ENCODE assay signal across 8 mouse cellular contexts in the genomic region with DNA sequence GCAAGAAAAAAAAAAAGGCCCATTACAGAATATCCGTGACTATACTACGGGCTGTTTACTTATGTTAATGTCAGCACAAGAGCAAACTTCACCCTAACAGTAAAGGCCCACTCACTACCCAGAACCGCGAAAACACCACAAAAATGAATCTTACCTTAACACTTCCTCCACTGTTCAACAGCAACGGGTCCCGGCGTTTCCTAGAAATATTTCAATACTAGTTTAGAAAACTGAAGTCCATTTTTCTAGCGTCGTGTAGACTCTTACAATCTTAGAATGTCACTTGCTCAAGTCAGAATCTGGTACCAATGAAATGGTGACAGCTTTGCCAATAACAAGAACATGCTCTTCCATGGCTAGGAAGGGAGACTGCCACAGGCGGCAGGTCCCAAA.
A peak's percentile ranks its signal among the peaks of the same experiment; 100 is the strongest.
DNase-seq lines count a peak whose midpoint lies in the region; ATAC-seq and TF ChIP-seq lines count a peak whose summit lies in the region.

No protein-coding gene starts in this region.

- peak; percentile 35 for DNase-seq in lung, postnatal 0 days (ENCODE audit: low spot score)
- no peak for DNase-seq in lung, postnatal 25 days (ENCODE audit: low spot score)
- no peak for DNase-seq in limb, embryonic 11.5 days (ENCODE audit: low spot score)
- no peak for DNase-seq in embryo, embryonic 10.5 days (ENCODE audit: low spot score)

- WGBS in lung, postnatal 0 days, result 2% methylated on average over 10 of the region's 10 CpGs
- 0% methylated on average over 10 of the region's 10 CpGs for WGBS in embryonic facial prominence, embryonic 15.5 days
- under 1% methylated on average over 10 of the region's 10 CpGs for WGBS in limb, embryonic 11.5 days
- under 1% methylated on average over 10 of the region's 10 CpGs for WGBS in small intestine, adult 2 months

- peak overlapping the region; percentile 90 for H3K27ac ChIP-seq in lung, postnatal 0 days (ENCODE audit: low read length)
- peak overlapping the region; percentile 83 for H3K27ac ChIP-seq in embryonic facial prominence, embryonic 15.5 days (replicated peaks)
- H3K27ac ChIP-seq in limb, embryonic 11.5 days (replicated peaks; ENCODE audit: low read depth, low read length), result no peak overlapping the region; the same call in 1 of the 2 replicates
- peak overlapping the region; percentile 60 for H3K27ac ChIP-seq in small intestine, adult 2 months (ENCODE audit: insufficient read depth, low read depth, low read length)

- TF ChIP-seq CTCF in lung, postnatal 0 days (IDR thresholded peaks at IDR 0.05), result no peak
- TF ChIP-seq CTCF in small intestine, adult 2 months (IDR thresholded peaks at IDR 0.05; ENCODE audit: extremely low read depth, insufficient read length, insufficient replicate concordance, low read depth, low read length), result no peak

- ATAC-seq in lung, postnatal 0 days, result no peak
- ATAC-seq in embryonic facial prominence, embryonic 15.5 days (ENCODE audit: insufficient number of reproducible peaks, low FRiP score, low TSS enrichment, low read depth), result no peak
- ATAC-seq in limb, embryonic 11.5 days (ENCODE audit: insufficient number of reproducible peaks, low FRiP score, low TSS enrichment, low read depth), result no peak
- ATAC-seq in CD4-positive, CD25-positive, alpha-beta regulatory T cell, adult 4 months, result no peak
- ATAC-seq in granulocyte monocyte progenitor cell, adult 5-6 weeks (replicated peaks; ENCODE audit: poor library complexity, severe bottlenecking), result no peak

- peak overlapping the region; percentile 56 for H3K4me2 ChIP-seq in lung, postnatal 0 days (replicated peaks; ENCODE audit: low read depth, low read length)
- H3K4me2 ChIP-seq in embryonic facial prominence, embryonic 15.5 days (replicated peaks), result peak overlapping the region; percentile 53
- H3K4me2 ChIP-seq in limb, embryonic 11.5 days (ENCODE audit: low read depth, severe bottlenecking), result peak overlapping the region; percentile 69

- no peaks in the 10 kb centered on the region for H3K36me3 ChIP-seq in lung, postnatal 0 days (ENCODE audit: insufficient read depth, low read length)
- H3K36me3 ChIP-seq in embryonic facial prominence, embryonic 15.5 days, result peaks cover 7% of the 10 kb centered on the region; the same call in 1 of the 2 replicates
- H3K36me3 ChIP-seq in limb, embryonic 11.5 days (ENCODE audit: control insufficient read depth, insufficient read depth, low read length), result no peaks in the 10 kb centered on the region; the same call in 1 of the 2 replicates
- H3K36me3 ChIP-seq in small intestine, adult 2 months (ENCODE audit: control insufficient read depth, insufficient read depth, low read length), result peaks cover 8% of the 10 kb centered on the region

- peak overlapping the region; percentile 61 for H3K9ac ChIP-seq in lung, postnatal 0 days (replicated peaks; ENCODE audit: low read depth)
- H3K9ac ChIP-seq in embryonic facial prominence, embryonic 15.5 days, result peak overlapping the region; percentile 81
- H3K9ac ChIP-seq in limb, embryonic 11.5 days (ENCODE audit: low read length), result peak overlapping the region; percentile 69

- H3K27me3 ChIP-seq in lung, postnatal 0 days (replicated peaks; ENCODE audit: insufficient read depth, low read length), result no peaks in the 10 kb centered on the region
- H3K27me3 ChIP-seq in embryonic facial prominence, embryonic 15.5 days, result no peaks in the 10 kb centered on the region
- H3K27me3 ChIP-seq in limb, embryonic 11.5 days (ENCODE audit: control insufficient read depth, insufficient read depth, low read length), result no peaks in the 10 kb centered on the region
- no peaks in the 10 kb centered on the region for H3K27me3 ChIP-seq in small intestine, adult 2 months (ENCODE audit: control insufficient read depth, insufficient read depth, low read length)

- no peak for TF ChIP-seq POLR2A in small intestine, adult 2 months (IDR thresholded peaks at IDR 0.05; ENCODE audit: low read depth, low read length)

- no peaks in the 10 kb centered on the region for H3K4me1 ChIP-seq in lung, postnatal 0 days (ENCODE audit: insufficient read depth, low read depth, low read length)
- peaks cover 20% of the 10 kb centered on the region for H3K4me1 ChIP-seq in embryonic facial prominence, embryonic 15.5 days
- peaks cover 3% of the 10 kb centered on the region; the same call in 1 of the 2 replicates for H3K4me1 ChIP-seq in limb, embryonic 11.5 days (ENCODE audit: control insufficient read depth, insufficient read depth, low read length)
- no peaks in the 10 kb centered on the region for H3K4me1 ChIP-seq in small intestine, adult 2 months (ENCODE audit: control insufficient read depth, insufficient read depth, insufficient read length, low read length)

- peak overlapping the region; percentile 66 for H3K4me3 ChIP-seq in lung, postnatal 0 days (ENCODE audit: low read depth, low read length)
- peak overlapping the region; percentile 75 for H3K4me3 ChIP-seq in embryonic facial prominence, embryonic 15.5 days (replicated peaks)
- H3K4me3 ChIP-seq in limb, embryonic 11.5 days (ENCODE audit: low read depth, low read length), result peak overlapping the region; percentile 89
- peak overlapping the region; percentile 75 for H3K4me3 ChIP-seq in small intestine, adult 2 months (ENCODE audit: low read depth, low read length)

- no peaks in the 10 kb centered on the region for H3K9me3 ChIP-seq in lung, postnatal 0 days (ENCODE audit: low read length)
- no peaks in the 10 kb centered on the region for H3K9me3 ChIP-seq in embryonic facial prominence, embryonic 15.5 days (replicated peaks)
- no peaks in the 10 kb centered on the region for H3K9me3 ChIP-seq in limb, embryonic 11.5 days (ENCODE audit: control insufficient read depth, low read length)

- TF ChIP-seq EP300 in lung, postnatal 0 days (IDR thresholded peaks at IDR 0.05), result no peak
